Mouse (Mus musculus) C2C12 (cell line): ENCODE results near the gene Cryba4. TPM values are rescaled to one million over a fixed set of nuclear protein-coding genes. Genes with fewer than 3 reads are reported as not detected.

Experiments
- H3K27me3 ChIP-seq: one replicate; pipeline ENCODE4 v1.6.1; 2011; ENCODE audit not compliant: control insufficient read depth, insufficient read depth, insufficient read length
- H3K36me3 ChIP-seq: one replicate; pipeline ENCODE4 v1.6.1; 2011; ENCODE audit not compliant: control insufficient read depth, insufficient read depth
- H3K4me3 ChIP-seq: one replicate; pipeline ENCODE4 v1.5.1; 2011; ENCODE audit warnings: mild to moderate bottlenecking, control low read depth; ENCODE audit not compliant: poor library complexity, insufficient read depth, severe bottlenecking
- H3K79me2 ChIP-seq: one replicate; pipeline ENCODE4 v1.6.1; 2011; ENCODE audit not compliant: control insufficient read depth, insufficient read depth
- H3K79me3 ChIP-seq: one replicate; pipeline ENCODE4 v1.6.1; 2011; ENCODE audit warnings: low read depth, control low read depth
- H3ac ChIP-seq: one replicate; pipeline ENCODE3; 2011; ENCODE audit warnings: low read depth; ENCODE audit not compliant: control insufficient read depth, insufficient read length
- CEBPB ChIP-seq: IDR thresholded peaks from one replicate; pipeline ENCODE4 v1.6.1; 2011; ENCODE audit warnings: low read depth, mild to moderate bottlenecking, control low read depth, moderate library complexity
- CTCF ChIP-seq: IDR thresholded peaks from one replicate; pipeline ENCODE4 v1.5.1; 2011; ENCODE audit not compliant: control insufficient read depth, insufficient read depth, insufficient read length
- FOSL1 ChIP-seq: IDR thresholded peaks from one replicate; pipeline ENCODE4 v1.8.0; 2011; ENCODE audit warnings: mild to moderate bottlenecking, low read length; ENCODE audit not compliant: poor library complexity, insufficient read depth, severe bottlenecking
- MAX ChIP-seq: IDR thresholded peaks from one replicate; pipeline ENCODE4 v1.6.1; 2011; ENCODE audit warnings: mild to moderate bottlenecking, control low read depth
- MYOD1 ChIP-seq: IDR thresholded peaks from one replicate; pipeline ENCODE4 v1.6.1; 2011; ENCODE audit warnings: low read depth; ENCODE audit not compliant: control insufficient read depth, insufficient read length
- MYOG ChIP-seq: IDR thresholded peaks from one replicate; pipeline ENCODE4 v1.6.1; 2011; ENCODE audit not compliant: control insufficient read depth, insufficient read length; ENCODE audit errors: extremely low read depth
- USF1 ChIP-seq: IDR thresholded peaks from one replicate; pipeline ENCODE4 v1.6.1; 2011; ENCODE audit warnings: low read depth, mild to moderate bottlenecking, control low read depth, moderate library complexity
- polyA plus RNA-seq: library from polyadenylated mRNA; unstranded; fragments of >200 nt; fragmentation: generic; extraction: Trizol; gene quantifications from one replicate; pipeline ENCODE4 v1.2.1, GENCODE M21; 2012; ENCODE audit warnings: missing spikeins

Cryba4 gene
- polyA plus RNA-seq, 1 experiment: 1.9 TPM

DNA sequence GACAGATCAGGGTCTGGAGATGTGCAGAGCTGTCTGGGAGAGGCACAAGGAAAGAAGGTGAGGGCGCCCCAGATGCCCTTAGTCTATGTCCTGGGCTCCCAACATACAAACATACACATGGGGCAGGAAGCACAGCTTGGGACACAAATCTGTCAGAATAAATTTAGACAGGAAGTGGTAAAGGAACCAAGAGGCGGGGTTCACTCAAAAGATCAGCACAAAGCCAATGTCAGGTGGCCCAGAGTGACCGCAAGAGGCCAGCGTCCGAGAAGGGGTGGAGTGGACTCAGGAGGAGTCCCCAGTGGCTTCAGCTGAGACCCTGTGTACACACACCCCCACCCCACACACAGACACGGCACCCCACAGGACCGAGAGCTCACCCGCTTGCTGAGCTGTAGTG is 32.1 kb downstream of the Cryba4 start:
- no peak for TF ChIP-seq MYOD1
- H3K27me3 ChIP-seq: peaks cover 5% of the 10 kb centered on the region
- H3K79me2 ChIP-seq: no peaks in the 10 kb centered on the region
- no peaks in the 10 kb centered on the region for H3K79me3 ChIP-seq
- no peak overlapping the region for H3K4me3 ChIP-seq
- H3ac ChIP-seq: no peak overlapping the region
- H3K36me3 ChIP-seq: no peaks in the 10 kb centered on the region

GRCm38 (mm10) chr5:112219398-112219797 is 32.9 kb downstream of the Cryba4 start:
- no peak for TF ChIP-seq MAX
- no peak for TF ChIP-seq FOSL1
- no peak for TF ChIP-seq CEBPB
- TF ChIP-seq USF1: no peak
- TF ChIP-seq MYOD1: no peak
- TF ChIP-seq CTCF: no peak
- TF ChIP-seq MYOG: no peak
- H3K27me3 ChIP-seq: no peaks in the 10 kb centered on the region
- H3K79me3 ChIP-seq: no peaks in the 10 kb centered on the region
- H3K36me3 ChIP-seq: no peaks in the 10 kb centered on the region
- H3K4me3 ChIP-seq: no peak overlapping the region
- H3K79me2 ChIP-seq: no peaks in the 10 kb centered on the region
- H3ac ChIP-seq: no peak overlapping the region

DNA sequence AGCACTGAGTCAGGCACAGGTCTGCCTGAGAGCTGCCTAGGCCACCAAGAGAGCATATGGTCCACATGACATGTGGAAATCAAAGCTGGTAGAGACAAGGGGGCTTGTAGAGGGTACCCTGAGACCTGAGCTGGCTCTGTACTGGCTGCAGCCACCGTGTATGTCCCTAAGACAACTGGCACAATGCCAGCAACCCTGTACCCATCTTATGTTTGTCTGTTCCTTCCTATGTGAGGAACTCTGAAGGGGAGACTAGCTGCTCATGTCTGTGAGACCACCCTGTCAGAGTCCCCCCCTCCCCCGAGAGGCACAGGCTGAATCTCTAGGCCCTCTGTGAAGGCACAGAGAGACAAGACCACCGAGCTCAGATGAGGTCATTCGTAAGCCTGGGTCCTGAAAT is 33.6 kb downstream of the Cryba4 start:
- Histone ChIP-seq H3K4me3 (no peak overlapping the region), H3K36me3 (no peaks in the 10 kb centered on the region), H3ac (no peak overlapping the region), H3K79me2 (no peaks in the 10 kb centered on the region), H3K27me3 (no peaks in the 10 kb centered on the region), H3K79me3 (no peaks in the 10 kb centered on the region)
- TF ChIP-seq CEBPB: no peak
- no peak for TF ChIP-seq MYOG
- TF ChIP-seq FOSL1: no peak
- no peak for TF ChIP-seq MYOD1
- no peak for TF ChIP-seq CTCF
- TF ChIP-seq MAX: no peak
- TF ChIP-seq USF1: no peak

GRCm38 (mm10) chr5:112217031-112217430 is 35.3 kb downstream of the Cryba4 start:
- H3K36me3 ChIP-seq: no peaks in the 10 kb centered on the region
- H3K27me3 ChIP-seq: no peaks in the 10 kb centered on the region
- TF ChIP-seq MYOG (no peak), MAX (no peak), CTCF (no peak), FOSL1 (no peak), USF1 (no peak), CEBPB (no peak), MYOD1 (no peak)
- no peak overlapping the region for H3ac ChIP-seq
- no peak overlapping the region for H3K4me3 ChIP-seq
- no peaks in the 10 kb centered on the region for H3K79me3 ChIP-seq
- no peaks in the 10 kb centered on the region for H3K79me2 ChIP-seq

DNA sequence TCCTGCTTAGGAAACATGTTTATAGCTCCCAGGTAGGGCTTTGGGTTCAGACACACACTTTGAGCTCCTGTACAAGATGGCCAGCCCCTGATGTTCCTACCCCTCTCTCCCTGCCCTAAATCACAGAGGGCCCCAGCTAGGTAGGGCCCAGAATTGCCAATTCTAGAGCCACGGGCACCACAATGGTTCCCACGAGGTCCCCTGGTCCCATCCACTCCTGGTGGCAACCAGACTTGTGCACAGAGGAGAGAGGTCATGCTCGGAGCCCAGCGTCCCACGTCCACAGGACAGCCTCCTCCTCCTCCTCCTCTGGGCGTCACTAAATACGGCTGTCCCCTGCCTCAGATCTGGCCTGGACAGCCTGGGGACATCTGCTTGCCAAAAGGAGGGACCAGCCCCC is 36.0 kb downstream of the Cryba4 start:
- Histone ChIP-seq H3K36me3 (no peaks in the 10 kb centered on the region), H3K4me3 (no peak overlapping the region), H3K79me2 (no peaks in the 10 kb centered on the region), H3ac (no peak overlapping the region), H3K27me3 (peaks cover under 1% of the 10 kb centered on the region), H3K79me3 (no peaks in the 10 kb centered on the region)
- TF ChIP-seq MYOD1 (no peak), CEBPB (no peak)

GRCm38 (mm10) chr5:112215801-112216251 is 36.5 kb downstream of the Cryba4 start:
- Histone ChIP-seq H3K4me3 (no peak overlapping the region), H3ac (no peak overlapping the region), H3K27me3 (peaks cover 4% of the 10 kb centered on the region), H3K36me3 (no peaks in the 10 kb centered on the region), H3K79me3 (no peaks in the 10 kb centered on the region), H3K79me2 (no peaks in the 10 kb centered on the region)
- no peak for TF ChIP-seq CTCF
- no peak for TF ChIP-seq MYOD1
- no peak for TF ChIP-seq FOSL1
- no peak for TF ChIP-seq USF1
- no peak for TF ChIP-seq MAX
- TF ChIP-seq MYOG: no peak
- TF ChIP-seq CEBPB: no peak
